Comparison of ENCODE assay signal across 8 mouse cellular contexts in the genomic region with DNA sequence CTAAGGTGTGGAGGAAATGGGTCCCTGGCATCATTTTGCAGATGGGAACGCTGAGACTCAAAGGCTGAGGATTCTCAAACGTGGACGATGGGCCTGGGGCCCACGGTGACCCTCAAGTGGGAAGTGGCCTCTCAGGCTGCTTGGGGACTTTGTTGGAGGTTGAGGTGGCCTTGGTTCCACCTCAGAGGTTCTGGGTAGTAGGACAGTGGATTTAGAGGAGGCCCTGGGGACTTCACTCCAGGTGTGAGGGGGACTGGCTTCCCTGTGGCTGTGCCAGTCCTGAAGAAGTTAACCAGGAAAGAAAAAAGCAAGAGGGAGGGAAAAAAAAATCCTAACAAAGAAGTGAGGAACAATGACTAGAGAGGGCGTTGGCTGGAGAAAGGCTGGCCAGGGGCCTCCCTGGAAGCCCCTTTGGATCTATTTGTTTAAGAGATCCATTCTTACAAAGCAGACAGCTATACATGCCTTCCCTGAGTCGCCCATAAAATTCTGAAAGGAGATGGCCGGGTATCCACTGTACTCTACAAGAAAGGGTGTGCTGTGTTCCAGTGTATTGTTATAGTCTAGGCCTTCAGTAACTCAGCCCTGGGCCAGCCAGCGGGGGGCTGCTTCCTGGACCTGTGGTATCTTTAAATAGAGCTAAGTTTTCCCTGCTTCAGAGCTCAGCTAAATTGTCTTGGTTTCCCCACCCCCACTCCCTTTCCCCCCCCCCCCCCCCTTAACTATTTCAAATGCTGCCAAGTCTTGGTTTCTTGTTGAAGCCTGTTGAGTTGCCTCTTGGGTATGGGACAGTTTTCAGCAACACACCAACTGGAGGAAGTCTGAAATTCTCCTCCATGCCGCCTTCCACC. TPM values are rescaled to one million over a fixed set of nuclear protein-coding genes. Genes with fewer than 3 reads are reported as not detected.
DNase-seq lines count a peak whose midpoint lies in the region; ATAC-seq and TF ChIP-seq lines count a peak whose summit lies in the region.

No protein-coding gene starts in this region.

- H3K9ac ChIP-seq in kidney, embryonic 14.5 days (ENCODE audit: low read depth, low read length): peak overlapping the region; percentile 81
- H3K9ac ChIP-seq in hindbrain, embryonic 13.5 days: peak overlapping the region; percentile 95
- H3K9ac ChIP-seq in midbrain, embryonic 16.5 days (ENCODE audit: low read depth, low read length): peak overlapping the region; percentile 91

- H3K9me3 ChIP-seq in kidney, embryonic 14.5 days (ENCODE audit: control insufficient read depth, low read length): no peaks in the 10 kb centered on the region
- no peaks in the 10 kb centered on the region for H3K9me3 ChIP-seq in hindbrain, embryonic 13.5 days
- H3K9me3 ChIP-seq in midbrain, embryonic 16.5 days (replicated peaks; ENCODE audit: control insufficient read depth, low read length, poor library complexity, severe bottlenecking): no peaks in the 10 kb centered on the region

- ATAC-seq in kidney, embryonic 14.5 days (ENCODE audit: low FRiP score, low TSS enrichment): no peak
- no peak for ATAC-seq in hindbrain, embryonic 13.5 days (ENCODE audit: low FRiP score)
- ATAC-seq in midbrain, embryonic 16.5 days: no peak

- no peak for TF ChIP-seq POLR2A in bone marrow macrophage, adult 2 months (IDR thresholded peaks at IDR 0.05; ENCODE audit: borderline replicate concordance, low read depth, low read length)

- peak overlapping the region; percentile 87; the same call in 1 of the 2 replicates for H3K27ac ChIP-seq in kidney, embryonic 14.5 days (ENCODE audit: low read depth, low read length)
- H3K27ac ChIP-seq in bone marrow macrophage, adult 2 months (ENCODE audit: insufficient read depth, low read depth, low read length): peak overlapping the region; percentile 94
- peak overlapping the region; percentile 90 for H3K27ac ChIP-seq in hindbrain, embryonic 13.5 days
- peak overlapping the region; percentile 83 for H3K27ac ChIP-seq in midbrain, embryonic 16.5 days (ENCODE audit: low read length)

- H3K4me1 ChIP-seq in kidney, embryonic 14.5 days (ENCODE audit: control insufficient read depth, insufficient read depth, low read length): peaks cover 19% of the 10 kb centered on the region; the same call in 1 of the 2 replicates
- H3K4me1 ChIP-seq in bone marrow macrophage, adult 2 months (ENCODE audit: control insufficient read depth, insufficient read depth, low read length): peaks cover 34% of the 10 kb centered on the region
- H3K4me1 ChIP-seq in hindbrain, embryonic 13.5 days (replicated peaks): peaks cover 46% of the 10 kb centered on the region
- H3K4me1 ChIP-seq in midbrain, embryonic 16.5 days (ENCODE audit: control insufficient read depth, insufficient read depth, low read length): peaks cover 29% of the 10 kb centered on the region

- peak overlapping the region; percentile 68 for H3K4me3 ChIP-seq in kidney, embryonic 14.5 days (ENCODE audit: low read length)
- H3K4me3 ChIP-seq in bone marrow macrophage, adult 2 months (ENCODE audit: insufficient read depth, low read length): peak overlapping the region; percentile 83
- H3K4me3 ChIP-seq in hindbrain, embryonic 13.5 days: peak overlapping the region; percentile 81
- peak overlapping the region; percentile 72 for H3K4me3 ChIP-seq in midbrain, embryonic 16.5 days (ENCODE audit: low read depth, low read length)

- no peak for DNase-seq in kidney, adult 11 months
- no peak for DNase-seq in layer of hippocampus, adult 9-10 months (ENCODE audit: low spot score)
- DNase-seq in testis, postnatal 10 days (ENCODE audit: low spot score): no peak
- DNase-seq in cerebellum, postnatal 36 days: no peak

- H3K27me3 ChIP-seq in kidney, embryonic 14.5 days (ENCODE audit: control insufficient read depth, insufficient read depth, low read length): no peaks in the 10 kb centered on the region
- no peaks in the 10 kb centered on the region for H3K27me3 ChIP-seq in hindbrain, embryonic 13.5 days
- H3K27me3 ChIP-seq in midbrain, embryonic 16.5 days (ENCODE audit: control insufficient read depth, insufficient read depth, low read depth, low read length): no peaks in the 10 kb centered on the region

- TF ChIP-seq CTCF in bone marrow macrophage, adult 2 months (IDR thresholded peaks at IDR 0.05; ENCODE audit: low read depth, low read length): no peak

- peak overlapping the region; percentile 93 for H3K4me2 ChIP-seq in kidney, embryonic 14.5 days (replicated peaks; ENCODE audit: low read depth, low read length)
- H3K4me2 ChIP-seq in hindbrain, embryonic 13.5 days: peak overlapping the region; percentile 92
- peak overlapping the region; percentile 72 for H3K4me2 ChIP-seq in midbrain, embryonic 16.5 days (ENCODE audit: low read length)

- peaks cover 11% of the 10 kb centered on the region for H3K36me3 ChIP-seq in kidney, embryonic 14.5 days (ENCODE audit: control insufficient read depth, insufficient read depth, low read length)
- peaks cover 21% of the 10 kb centered on the region for H3K36me3 ChIP-seq in hindbrain, embryonic 13.5 days
- no peaks in the 10 kb centered on the region for H3K36me3 ChIP-seq in midbrain, embryonic 16.5 days (ENCODE audit: control insufficient read depth, insufficient read depth, low read length)

- 23% methylated on average over 9 of the region's 9 CpGs for WGBS in kidney, embryonic 14.5 days
- 15% methylated on average over 9 of the region's 9 CpGs for WGBS in hindbrain, embryonic 13.5 days
- WGBS in midbrain, embryonic 16.5 days: 13% methylated on average over 9 of the region's 9 CpGs

RNA-seq across cellular contexts. Expression of gene Sh3pxd2b, which starts 1.0 kb away (rescaled TPM):
- polyA plus RNA-seq in kidney, embryonic 14.5 days (2014; fragmentation: Nextera tagmentation; extraction: Ambion mirVana): 19.1 and 25.2 TPM in 2 replicates
- 54.6 and 64.9 TPM in 2 replicates for polyA plus RNA-seq in bone marrow macrophage, adult 2 months (2012; ENCODE audit: insufficient read depth, insufficient read length, missing spikeins)
- polyA plus RNA-seq in hindbrain, embryonic 13.5 days (2015; fragmentation: Nextera tagmentation; extraction: Ambion mirVana): 21.3 and 23.1 TPM in 2 replicates
- 21.6 and 23.4 TPM in 2 replicates for polyA plus RNA-seq in midbrain, embryonic 16.5 days (2015; fragmentation: Nextera tagmentation; extraction: Ambion mirVana)

RNA-seq across cellular contexts. Expression of gene Hbq1a, which starts 48.8 kb away (rescaled TPM):
- 0.77 TPM in 1 of 2 replicates, not detected in the other for polyA plus RNA-seq in kidney, embryonic 14.5 days (2014; fragmentation: Nextera tagmentation; extraction: Ambion mirVana)
- polyA plus RNA-seq in bone marrow macrophage, adult 2 months (2012; ENCODE audit: insufficient read depth, insufficient read length, missing spikeins): not detected in 2 replicates
- polyA plus RNA-seq in hindbrain, embryonic 13.5 days (2015; fragmentation: Nextera tagmentation; extraction: Ambion mirVana): 0.91 and 1.3 TPM in 2 replicates
- polyA plus RNA-seq in midbrain, embryonic 16.5 days (2015; fragmentation: Nextera tagmentation; extraction: Ambion mirVana): 1.7 and 2.0 TPM in 2 replicates

RNA-seq across cellular contexts. Expression of gene Hba-a2, which starts 52.4 kb away (rescaled TPM):
- polyA plus RNA-seq in kidney, embryonic 14.5 days (2014; fragmentation: Nextera tagmentation; extraction: Ambion mirVana): 5,998 and 6,905 TPM in 2 replicates
- 1.4 TPM in 1 of 2 replicates, not detected in the other for polyA plus RNA-seq in bone marrow macrophage, adult 2 months (2012; ENCODE audit: insufficient read depth, insufficient read length, missing spikeins)
- polyA plus RNA-seq in hindbrain, embryonic 13.5 days (2015; fragmentation: Nextera tagmentation; extraction: Ambion mirVana): 5,965 and 6,511 TPM in 2 replicates
- 5,737 and 6,589 TPM in 2 replicates for polyA plus RNA-seq in midbrain, embryonic 16.5 days (2015; fragmentation: Nextera tagmentation; extraction: Ambion mirVana)

Comparison
In these comparisons a context has a peak if more than half of its experiments do, and no peak if none do; other contexts are left out.
1. RNA of gene Hba-a2, which starts 52.4 kb away (polyA plus RNA-seq): 5,998 to 6,905 TPM in kidney, embryonic 14.5 days, 5,965 to 6,511 TPM in hindbrain, embryonic 13.5 days and 5,737 to 6,589 TPM in midbrain, embryonic 16.5 days; 1.4 TPM in bone marrow macrophage, adult 2 months; every median in the first group is over 1,000 times any median in the second.
2. Peak in every context shown above with its lines, with median percentiles within 50 percentile points of each other: H3K27ac ChIP-seq, H3K4me2 ChIP-seq, H3K4me3 ChIP-seq and H3K9ac ChIP-seq.